Mouse (Mus musculus): ENCODE data around the gene Tekt2.

Gene Tekt2

DNA sequence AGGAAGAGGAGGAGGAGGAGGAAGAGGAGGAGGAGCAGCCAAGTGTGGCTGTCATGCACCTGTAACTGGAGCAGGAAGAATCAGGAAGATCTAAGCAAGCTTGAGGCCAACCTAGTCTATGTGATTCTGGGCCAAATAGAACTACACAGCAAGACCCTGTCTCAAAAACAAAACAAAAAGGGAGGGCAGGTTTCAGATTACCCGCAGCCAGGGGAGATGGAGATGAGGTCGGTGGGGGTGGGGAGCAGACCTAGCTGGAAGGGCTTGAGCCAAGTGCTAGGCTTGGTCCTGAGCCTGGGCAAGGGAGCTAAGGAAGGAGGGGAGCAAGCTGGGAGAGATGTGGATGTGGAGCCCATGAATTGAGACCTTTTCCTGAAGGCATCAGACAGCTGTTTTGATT is 18.7 kb downstream of the Tekt2 start:
- no peak for DNase-seq (ENCODE audit: low spot score)

- no peak for DNase-seq (ENCODE audit: low spot score)
Measured at GRCm38 (mm10) chr4:126306058-126306457, 19.4 kb downstream of the Tekt2 start.

DNA sequence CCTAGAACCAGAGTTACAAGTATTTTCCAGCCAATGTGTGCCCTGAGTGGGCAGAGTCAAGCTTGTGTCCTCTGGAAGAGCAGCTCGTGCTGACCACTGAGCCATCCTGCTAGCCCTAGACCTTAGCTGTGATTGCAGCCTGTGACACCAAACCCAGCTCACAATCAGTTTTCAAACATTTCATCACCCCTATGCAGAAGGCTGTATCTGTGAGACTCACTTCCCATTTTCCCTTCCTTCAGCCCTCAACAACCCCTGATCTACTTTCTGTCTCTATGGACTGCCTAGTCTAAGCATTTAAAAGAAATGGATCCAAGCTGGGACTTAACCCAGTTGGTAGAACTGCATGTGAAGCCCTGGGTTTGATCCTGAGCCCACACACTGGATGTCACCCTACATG is 20.1 kb downstream of the Tekt2 start:
- no peak for DNase-seq (ENCODE audit: low spot score)

GRCm38 (mm10) chr4:126303877-126304276 is 21.6 kb downstream of the Tekt2 start:
- DNase-seq (ENCODE audit: low spot score), result no peak

DNA sequence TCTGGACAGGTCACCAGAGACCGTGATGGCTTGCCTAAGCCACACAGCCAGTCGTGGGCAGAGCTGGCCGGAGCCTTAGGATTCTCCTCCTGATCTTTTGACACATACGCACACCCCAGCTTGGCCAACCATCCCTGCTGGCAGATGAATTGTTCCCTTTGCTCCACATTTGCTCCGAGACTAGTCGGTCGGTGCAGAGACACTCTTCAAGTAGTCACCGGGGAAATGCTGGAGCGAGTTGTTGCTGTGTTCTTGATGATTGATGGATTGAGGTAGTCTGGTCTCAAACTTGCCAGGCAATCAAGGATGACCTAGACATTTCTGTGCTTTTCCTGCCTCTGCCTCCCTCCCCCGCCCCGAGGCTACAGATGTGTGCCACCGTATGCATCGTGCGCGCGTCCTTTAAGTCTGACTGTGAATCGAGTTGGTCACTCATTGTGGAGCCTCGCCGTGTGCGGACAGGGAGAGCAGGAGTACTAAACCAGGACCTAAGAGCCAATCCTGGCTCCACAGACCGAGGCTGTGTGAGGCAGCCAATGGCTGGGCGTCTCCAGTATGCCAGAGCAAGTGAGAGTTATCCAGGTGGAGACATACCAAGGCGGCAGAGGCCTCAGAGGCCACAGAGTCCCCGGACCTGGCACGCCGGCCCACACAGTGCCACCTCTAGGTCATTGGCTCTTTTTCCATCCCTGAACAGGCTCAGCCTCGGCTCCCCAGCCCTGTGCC is 23.7 kb downstream of the Tekt2 start:
- no peak for DNase-seq (ENCODE audit: low spot score)

DNA sequence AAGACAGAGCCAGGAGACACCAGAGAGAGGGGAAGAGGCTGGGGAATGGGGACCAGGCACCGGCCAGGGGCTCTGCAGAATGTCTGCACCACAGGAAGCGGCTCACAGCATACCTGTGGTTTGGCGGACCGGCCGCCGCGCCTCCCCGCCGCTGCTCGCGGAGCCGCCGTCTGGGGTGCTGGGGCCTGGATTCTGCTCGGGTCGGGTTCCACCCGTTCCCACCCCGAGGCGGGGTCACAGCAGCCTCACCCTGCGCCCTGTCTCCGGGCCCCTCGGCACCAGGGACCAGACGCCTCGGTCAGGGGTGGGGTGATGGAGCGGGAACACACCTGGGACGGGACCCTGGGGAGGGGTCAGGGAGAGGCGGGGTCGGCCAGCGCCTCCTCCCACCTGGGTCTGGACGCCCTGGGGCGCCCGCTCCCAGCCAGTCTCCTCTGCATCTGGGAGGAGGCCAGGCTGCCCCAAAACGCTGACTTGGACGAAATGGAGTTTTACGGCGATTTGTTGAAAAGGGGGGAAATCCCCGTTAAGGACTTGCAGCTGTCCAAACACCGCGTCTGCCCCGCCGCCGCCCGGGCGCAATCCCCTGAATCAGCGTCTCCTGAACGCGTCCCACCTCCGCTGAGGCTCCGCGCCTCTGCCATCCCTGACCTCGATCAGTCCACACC is 24.4 kb downstream of the Tekt2 start:
- no peak for DNase-seq (ENCODE audit: low spot score)

DNA sequence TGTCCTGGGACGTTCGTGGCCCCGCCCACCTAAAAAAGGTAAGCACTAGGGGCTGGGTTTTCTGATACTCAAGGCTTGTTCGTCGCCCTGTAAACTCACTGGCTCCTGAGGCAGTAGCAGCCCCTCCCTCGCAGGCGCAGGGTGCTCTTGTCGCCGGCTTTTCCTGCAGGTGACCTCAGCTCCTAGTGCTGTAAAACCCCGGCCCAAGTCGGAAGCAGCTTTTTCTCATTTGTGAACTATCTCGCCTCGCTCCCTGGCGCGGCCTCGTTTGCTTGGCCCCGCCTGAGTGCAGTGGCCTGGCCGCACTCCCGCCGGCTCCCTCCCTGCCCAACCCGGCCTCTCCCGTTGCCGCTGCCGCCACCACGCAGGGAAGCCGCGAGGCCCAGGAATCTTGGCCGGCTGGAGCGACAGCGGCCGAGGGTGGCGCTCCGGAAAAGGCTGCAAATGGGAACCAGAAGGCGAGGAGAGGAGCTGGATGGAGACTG is 28.8 kb downstream of the Tekt2 start:
- DNase-seq (ENCODE audit: low spot score), result no peak

GRCm38 (mm10) chr4:126295937-126296336 is 29.6 kb downstream of the Tekt2 start:
- DNase-seq (ENCODE audit: low spot score), result no peak

GRCm38 (mm10) chr4:126295152-126295551 is 30.3 kb downstream of the Tekt2 start:
- no peak for DNase-seq (ENCODE audit: low spot score)

DNA sequence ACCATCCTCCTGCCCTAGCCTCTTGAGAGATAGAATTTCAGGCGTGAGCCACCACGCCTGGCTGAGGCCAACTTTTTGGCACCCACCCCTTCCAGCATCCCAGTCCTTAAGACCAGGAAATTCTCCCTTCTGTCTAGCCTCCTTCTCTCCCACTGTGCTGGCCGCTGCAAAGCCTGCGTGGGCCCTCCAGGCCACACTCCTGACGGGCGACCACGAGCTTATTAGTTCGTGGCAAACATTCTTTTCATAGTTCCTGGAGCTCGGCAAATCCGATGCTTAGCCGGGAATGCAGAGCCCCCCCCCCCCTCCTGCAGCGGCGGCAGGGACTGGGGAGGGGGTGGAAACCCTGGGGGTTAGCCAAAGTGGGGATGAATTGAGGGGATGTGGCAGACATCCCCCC is 34.3 kb downstream of the Tekt2 start:
- DNase-seq (ENCODE audit: low spot score), result no peak

DNA sequence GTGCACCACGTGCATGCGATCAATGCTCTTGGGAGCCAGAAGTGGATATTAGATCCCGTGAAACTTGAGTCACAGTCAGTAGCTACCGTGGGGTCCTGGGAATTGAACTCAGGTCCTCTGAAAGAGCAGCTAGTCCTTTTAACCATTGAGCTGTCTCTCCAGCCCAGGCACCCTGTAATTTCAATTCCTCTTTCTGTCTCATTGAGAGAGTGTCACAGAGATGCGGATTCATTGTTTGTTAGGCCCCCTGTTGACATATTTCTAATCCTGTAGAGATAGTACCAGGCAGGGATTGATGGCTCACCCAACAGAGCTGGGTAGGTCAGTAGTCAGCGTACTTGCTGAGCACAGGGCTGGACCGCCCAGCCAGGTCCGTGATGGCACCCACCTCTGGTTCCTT is 35.2 kb downstream of the Tekt2 start:
- DNase-seq (ENCODE audit: low spot score), result no peak

DNA sequence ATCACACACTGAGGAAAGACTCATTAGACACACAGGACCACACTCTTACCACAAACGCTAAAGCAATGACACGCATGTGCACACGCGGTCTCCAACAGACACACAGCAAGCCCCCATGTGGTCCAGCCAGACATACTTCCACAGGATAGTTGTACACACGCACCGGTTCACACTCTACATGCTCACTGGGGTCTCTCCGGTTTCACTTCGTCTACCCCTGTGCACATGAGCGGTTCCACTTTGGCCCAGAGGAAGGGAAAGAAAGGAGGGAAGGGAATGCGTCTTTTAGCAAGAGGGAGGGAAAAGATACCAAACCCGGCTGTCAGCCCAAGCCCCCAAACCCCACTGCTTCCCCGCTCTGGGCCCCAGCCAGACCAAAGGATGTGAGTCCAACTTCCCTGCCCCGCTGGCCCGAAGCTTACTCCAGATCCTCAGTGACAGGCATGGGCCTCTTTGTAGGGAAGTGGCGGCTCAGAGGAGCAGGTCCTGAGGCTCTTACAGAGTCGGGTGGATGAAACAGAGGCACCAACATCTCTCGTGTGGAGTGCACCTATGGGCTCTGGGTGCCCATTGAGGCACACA is 37.3 kb downstream of the Tekt2 start:
- DNase-seq (ENCODE audit: low spot score), result no peak

DNA sequence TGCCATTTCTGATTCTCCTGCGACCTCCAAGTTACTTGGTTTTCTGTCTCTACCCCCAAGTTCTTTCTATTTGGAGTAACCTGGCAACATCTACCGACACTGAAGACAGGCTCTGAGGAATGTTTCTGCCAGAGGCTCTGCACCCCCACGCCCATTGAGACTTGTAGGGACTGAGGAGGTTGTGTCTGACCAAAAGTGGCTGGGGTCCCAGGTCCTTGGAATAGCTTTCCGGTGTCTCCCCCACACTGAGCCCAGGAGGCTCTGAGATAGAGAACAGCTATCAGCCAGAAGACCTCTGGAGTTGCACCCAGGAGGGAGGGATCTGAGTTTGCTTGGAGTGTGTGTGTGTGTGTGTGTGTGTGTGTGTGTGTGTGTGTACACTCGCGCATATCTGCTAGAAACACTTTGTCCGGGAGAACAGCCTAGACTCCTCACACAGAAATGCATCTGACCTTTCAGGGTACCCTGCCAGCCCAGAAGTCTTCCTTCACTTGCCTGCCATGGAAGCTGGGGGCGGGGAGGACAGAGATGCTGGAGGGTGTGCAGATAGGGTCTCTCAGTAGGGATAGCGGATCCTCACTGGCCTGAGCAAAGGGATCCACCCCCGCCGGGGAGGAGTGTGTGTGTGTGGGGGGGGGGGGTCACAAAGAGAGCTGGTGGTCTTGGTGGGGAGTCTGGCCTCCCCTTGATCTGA is 38.0 kb downstream of the Tekt2 start:
- no peak for DNase-seq (ENCODE audit: low spot score)

- DNase-seq (ENCODE audit: low spot score), result no peak
Measured at GRCm38 (mm10) chr4:126286492-126286891, 39.0 kb downstream of the Tekt2 start, which contains the start of gene Col8a2. Gene Col8a2, plus strand, starts transcription at chr4:126286793.

GRCm38 (mm10) chr4:126283582-126283981 is 41.9 kb downstream of the Tekt2 start:
- DNase-seq (ENCODE audit: low spot score), result no peak

DNA sequence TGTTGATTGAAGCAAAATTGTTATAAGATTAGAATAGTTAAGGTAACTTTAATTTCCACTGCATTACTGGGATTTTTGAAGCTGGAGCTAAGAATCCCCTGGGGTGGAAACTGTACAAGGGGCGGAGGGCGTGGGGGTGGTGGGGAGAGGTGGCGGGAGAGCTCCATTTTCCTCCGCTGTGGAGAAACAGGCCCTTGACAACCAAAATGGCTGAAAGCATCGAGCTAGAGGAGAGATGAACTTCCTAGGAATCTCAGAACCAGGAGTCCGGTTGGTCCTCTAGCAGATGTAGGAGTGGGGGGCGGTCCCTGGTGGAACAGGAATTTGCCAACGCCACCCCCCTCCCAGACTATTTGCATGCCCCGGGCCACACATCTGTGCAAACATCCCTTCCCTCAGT is 43.8 kb downstream of the Tekt2 start:
- no peak for DNase-seq (ENCODE audit: low spot score)

- DNase-seq (ENCODE audit: low spot score), result no peak
Measured at GRCm38 (mm10) chr4:126278961-126279360, 46.5 kb downstream of the Tekt2 start.

DNA sequence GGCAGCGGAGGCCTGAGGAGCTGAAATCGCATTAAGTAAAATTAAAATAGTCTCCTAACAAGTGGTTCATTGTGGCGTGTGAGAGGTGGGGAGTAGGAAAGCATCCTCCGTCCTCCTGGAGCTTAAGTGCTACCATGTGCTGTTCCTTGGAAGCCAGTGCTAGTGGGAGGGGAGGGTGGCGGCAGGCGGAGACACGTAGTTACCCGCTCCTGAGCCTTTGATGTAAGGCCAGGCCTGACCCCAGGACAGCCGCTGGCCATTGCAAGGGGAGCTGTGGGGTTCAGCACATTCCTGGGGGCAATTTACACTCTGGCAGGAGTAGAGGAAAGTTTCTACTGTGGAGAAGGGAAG is 46.9 kb downstream of the Tekt2 start:
- no peak for DNase-seq (ENCODE audit: low spot score)

GRCm38 (mm10) chr4:126277906-126278564 is 47.5 kb downstream of the Tekt2 start:
- no peak for DNase-seq (ENCODE audit: low spot score)

GRCm38 (mm10) chr4:126275681-126276131 is 49.8 kb downstream of the Tekt2 start:
- DNase-seq (ENCODE audit: low spot score), result no peak

- no peak for DNase-seq (ENCODE audit: low spot score)
Measured at GRCm38 (mm10) chr4:126275081-126275480, 50.4 kb downstream of the Tekt2 start.

DNA sequence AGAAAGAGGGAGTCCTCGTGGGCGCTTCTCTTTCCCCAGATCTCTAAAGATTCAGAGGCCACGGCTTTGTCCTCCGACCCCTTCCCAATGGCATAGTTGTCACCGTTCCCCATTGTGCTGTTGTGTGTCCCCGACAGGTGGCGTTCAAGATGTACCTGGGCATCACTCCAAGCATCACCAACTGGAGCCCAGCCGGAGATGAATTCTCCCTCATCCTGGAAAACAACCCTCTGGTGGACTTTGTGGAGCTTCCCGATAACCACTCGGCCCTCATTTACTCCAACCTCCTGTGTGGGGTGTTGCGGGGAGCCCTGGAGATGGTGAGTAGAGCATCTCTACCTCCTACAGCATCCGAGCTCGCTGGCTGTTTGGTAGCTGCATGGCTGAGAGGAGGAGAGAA is 51.7 kb downstream of the Tekt2 start:
- no peak for DNase-seq (ENCODE audit: low spot score)

Data from spleen, adult 12 weeks (tissue).